Mouse (Mus musculus): Measurements from ENCODE around the gene Pcca. TPM values are rescaled to one million over a fixed set of nuclear protein-coding genes. Genes with fewer than 3 reads are reported as not detected.

Gene Pcca
- total RNA-seq (2012; rRNA removed) = 12.3 and 26.7 TPM in 2 replicates

DNA sequence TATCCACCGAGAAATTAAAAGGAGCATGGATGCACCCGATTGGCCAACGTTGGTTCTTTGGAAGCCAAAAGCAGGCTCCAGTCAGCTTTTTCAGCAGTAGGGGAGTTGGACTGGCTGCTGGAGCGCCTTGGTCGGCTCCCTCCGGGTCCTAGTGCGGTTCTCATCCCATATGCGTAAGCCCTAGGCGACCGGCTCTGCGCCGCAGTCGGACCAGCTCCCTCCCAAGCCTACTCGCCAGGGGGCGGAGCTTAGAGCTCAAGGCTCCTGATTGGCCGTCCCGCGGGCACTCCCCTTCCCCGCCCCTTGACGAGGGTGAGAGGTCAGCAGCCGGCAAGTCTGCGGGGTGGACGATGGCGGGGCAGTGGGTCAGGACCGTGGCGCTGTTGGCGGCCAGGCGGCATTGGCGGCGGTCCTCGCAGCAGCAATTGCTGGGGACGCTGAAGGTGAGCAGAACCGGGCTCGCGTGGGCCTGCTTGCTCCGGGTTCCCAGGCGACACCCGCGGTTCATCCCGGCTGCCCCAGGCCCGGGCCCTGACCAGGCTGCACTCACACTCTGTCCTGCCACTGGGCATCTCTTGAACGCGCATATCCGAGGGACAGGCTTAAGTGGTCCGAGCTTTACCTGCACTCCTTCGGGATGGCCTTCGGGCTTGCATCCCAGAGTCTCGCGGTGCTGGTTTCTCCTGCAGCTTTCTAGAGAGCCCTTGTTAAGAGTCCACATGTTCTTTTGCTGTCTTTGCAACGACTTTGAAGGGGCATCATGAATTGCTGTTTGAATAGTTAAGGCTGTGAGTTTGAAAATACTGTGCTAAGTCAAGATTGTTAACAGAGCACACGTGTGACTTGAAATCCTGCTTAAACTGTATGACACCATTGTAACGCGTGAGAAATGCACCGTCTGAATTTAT is at the start of gene Pcca:
Gene Pcca (plus strand): TSS at position 308 of the 908 bp plus-strand sequence.
- no peak within 1 kb of the TSS for H3K27ac ChIP-seq (ENCODE audit: insufficient read depth, low read depth, low read length, poor library complexity, severe bottlenecking)
- H3K4me3 ChIP-seq (ENCODE audit: insufficient read depth in 1 of 2, low read depth in 1 of 2, low read length in 2 of 2, poor library complexity in 1 of 2, severe bottlenecking in 1 of 2) = peak within 1 kb of the TSS; percentile 79 to 81
- H3K9ac ChIP-seq (ENCODE audit: insufficient read depth, low read depth, low read length, poor library complexity, severe bottlenecking) = peak within 1 kb of the TSS; percentile 53
- no peaks in the 10 kb centered on the region for H3K36me3 ChIP-seq (ENCODE audit: control insufficient read depth, insufficient read depth, low read length, poor library complexity, severe bottlenecking)
- 0 out of 4 replicates have a peak, but pooled peaks cover 0 to 3% of the 10 kb centered on the region in 2 experiments for H3K4me1 ChIP-seq (ENCODE audit: control insufficient read depth in 2 of 2, insufficient read depth in 2 of 2, low read length in 2 of 2, poor library complexity in 1 of 2)
- in situ Hi-C loops (cut with MboI; ENCODE audit: low sequenced_read_pairs in 2 of 2, unreplicated experiment in 2 of 2) = no loop called here
- H3K9me3 ChIP-seq (ENCODE audit: control insufficient read depth, insufficient read depth, low read depth, low read length) = no peaks in the 10 kb centered on the region
- peak; percentile 93 for DNase-seq (ENCODE audit: low read depth, low spot score)
- TF ChIP-seq MAFK (IDR thresholded peaks at IDR 0.05; ENCODE audit: insufficient read depth, low read depth, low read length) (no peak), HCFC1 (IDR thresholded peaks at IDR 0.05; ENCODE audit: borderline replicate concordance, insufficient read depth, low read length) (peak; percentile 36; the same call in 1 of the 2 replicates)

DNA sequence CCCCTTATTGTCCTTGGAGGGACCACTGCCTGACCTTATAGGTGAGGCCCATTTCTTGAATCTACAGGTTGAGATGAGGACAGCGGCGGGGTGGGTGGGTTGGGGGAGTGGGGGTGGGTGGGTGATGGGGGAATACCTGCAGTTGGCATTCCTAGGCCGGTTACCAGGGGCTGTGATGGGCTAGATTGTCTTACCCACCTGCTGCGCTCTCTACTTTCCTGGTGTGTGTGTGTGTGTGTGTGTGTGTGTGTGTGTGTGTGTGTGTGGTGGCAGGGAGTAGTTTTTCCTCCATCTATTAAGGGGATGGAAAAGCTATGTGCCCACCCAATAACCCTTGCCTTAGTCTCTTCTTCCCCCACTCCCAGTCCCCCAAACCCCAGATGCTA is 49.7 kb upstream of the Pcca start:
- no peaks in the 10 kb centered on the region for H3K36me3 ChIP-seq (ENCODE audit: control insufficient read depth, insufficient read depth, low read length, poor library complexity, severe bottlenecking)
- H3K9ac ChIP-seq (ENCODE audit: insufficient read depth, low read depth, low read length, poor library complexity, severe bottlenecking) = no peak overlapping the region
- no peak overlapping the region for H3K27ac ChIP-seq (ENCODE audit: insufficient read depth, low read depth, low read length, poor library complexity, severe bottlenecking)
- no peaks in the 10 kb centered on the region for H3K9me3 ChIP-seq (ENCODE audit: control insufficient read depth, insufficient read depth, low read depth, low read length)
- H3K4me3 ChIP-seq (ENCODE audit: insufficient read depth in 1 of 2, low read depth in 1 of 2, low read length in 2 of 2, poor library complexity in 1 of 2, severe bottlenecking in 1 of 2) = no peak overlapping the region
- no peak for TF ChIP-seq ZNF384 (IDR thresholded peaks at IDR 0.05; ENCODE audit: low read depth, low read length)
- TF ChIP-seq CHD2 (IDR thresholded peaks at IDR 0.05; ENCODE audit: low read depth, low read length) = no peak
- no peak for TF ChIP-seq MAFK (IDR thresholded peaks at IDR 0.05; ENCODE audit: insufficient read depth, low read depth, low read length)
- TF ChIP-seq HCFC1 (IDR thresholded peaks at IDR 0.05; ENCODE audit: borderline replicate concordance, insufficient read depth, low read length) = no peak
- no peak for TF ChIP-seq ZC3H11A (IDR thresholded peaks at IDR 0.05; ENCODE audit: borderline replicate concordance, low read depth, low read length)
- H3K4me1 ChIP-seq (ENCODE audit: control insufficient read depth in 2 of 2, insufficient read depth in 2 of 2, low read length in 2 of 2, poor library complexity in 1 of 2) = peaks cover 0 to 8% of the 10 kb centered on the region in 2 experiments; a peak in 1 of 4 replicates
- DNase-seq (ENCODE audit: low read depth, low spot score) = no peak
- in situ Hi-C loops (cut with MboI; ENCODE audit: low sequenced_read_pairs in 2 of 2, unreplicated experiment in 2 of 2) = no loop called here

DNA sequence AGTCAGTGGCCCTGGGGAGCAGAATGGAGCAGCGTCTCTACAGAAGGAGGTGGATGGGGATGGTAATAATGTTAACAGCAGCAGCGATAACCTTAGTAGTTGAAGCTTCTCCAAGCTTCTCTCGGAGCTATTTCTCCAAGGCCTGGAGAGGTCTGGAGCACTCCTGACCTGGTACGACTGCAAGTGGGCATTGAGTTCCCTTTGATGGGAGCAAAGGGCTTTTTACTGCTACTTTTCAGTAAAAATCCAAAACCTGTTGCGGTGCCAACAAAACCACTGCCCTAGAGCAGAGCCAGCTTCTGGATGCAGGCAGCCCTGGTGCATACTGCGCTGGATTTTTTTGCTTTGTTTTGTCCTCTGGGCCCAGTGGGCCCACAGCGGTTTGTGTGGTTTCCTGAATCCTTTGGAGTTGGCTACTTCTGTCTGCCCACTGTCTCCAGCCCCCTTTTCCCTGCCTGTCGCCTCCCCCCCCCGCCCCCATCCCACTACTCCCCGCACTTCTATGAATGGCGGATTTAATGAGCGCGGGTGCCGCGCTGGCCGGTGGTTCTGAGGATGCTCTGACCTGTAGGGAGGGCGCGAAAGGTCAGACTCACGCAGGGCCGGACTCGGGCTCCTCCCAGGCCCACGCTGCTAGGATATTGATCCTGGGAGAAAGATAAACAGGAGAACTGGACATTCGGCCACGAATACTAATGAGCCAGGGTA is 49.1 kb upstream of the Pcca start:
- TF ChIP-seq CHD2 (IDR thresholded peaks at IDR 0.05; ENCODE audit: low read depth, low read length) = no peak
- TF ChIP-seq HCFC1 (IDR thresholded peaks at IDR 0.05; ENCODE audit: borderline replicate concordance, insufficient read depth, low read length) = no peak
- no peak for TF ChIP-seq ZNF384 (IDR thresholded peaks at IDR 0.05; ENCODE audit: low read depth, low read length)
- TF ChIP-seq MAFK (IDR thresholded peaks at IDR 0.05; ENCODE audit: insufficient read depth, low read depth, low read length) = no peak
- TF ChIP-seq ZC3H11A (IDR thresholded peaks at IDR 0.05; ENCODE audit: borderline replicate concordance, low read depth, low read length) = no peak
- Histone ChIP-seq H3K4me3 (ENCODE audit: insufficient read depth in 1 of 2, low read depth in 1 of 2, low read length in 2 of 2, poor library complexity in 1 of 2, severe bottlenecking in 1 of 2) (no peak overlapping the region), H3K4me1 (ENCODE audit: control insufficient read depth in 2 of 2, insufficient read depth in 2 of 2, low read length in 2 of 2, poor library complexity in 1 of 2) (peaks cover 0 to 8% of the 10 kb centered on the region in 2 experiments; a peak in 1 of 4 replicates), H3K36me3 (ENCODE audit: control insufficient read depth, insufficient read depth, low read length, poor library complexity, severe bottlenecking) (no peaks in the 10 kb centered on the region), H3K9ac (ENCODE audit: insufficient read depth, low read depth, low read length, poor library complexity, severe bottlenecking) (no peak overlapping the region), H3K27ac (ENCODE audit: insufficient read depth, low read depth, low read length, poor library complexity, severe bottlenecking) (no peak overlapping the region), H3K9me3 (ENCODE audit: control insufficient read depth, insufficient read depth, low read depth, low read length) (no peaks in the 10 kb centered on the region)
- in situ Hi-C loops (cut with MboI; ENCODE audit: low sequenced_read_pairs in 2 of 2, unreplicated experiment in 2 of 2) = no loop called here
- DNase-seq (ENCODE audit: low read depth, low spot score) = no peak

DNA sequence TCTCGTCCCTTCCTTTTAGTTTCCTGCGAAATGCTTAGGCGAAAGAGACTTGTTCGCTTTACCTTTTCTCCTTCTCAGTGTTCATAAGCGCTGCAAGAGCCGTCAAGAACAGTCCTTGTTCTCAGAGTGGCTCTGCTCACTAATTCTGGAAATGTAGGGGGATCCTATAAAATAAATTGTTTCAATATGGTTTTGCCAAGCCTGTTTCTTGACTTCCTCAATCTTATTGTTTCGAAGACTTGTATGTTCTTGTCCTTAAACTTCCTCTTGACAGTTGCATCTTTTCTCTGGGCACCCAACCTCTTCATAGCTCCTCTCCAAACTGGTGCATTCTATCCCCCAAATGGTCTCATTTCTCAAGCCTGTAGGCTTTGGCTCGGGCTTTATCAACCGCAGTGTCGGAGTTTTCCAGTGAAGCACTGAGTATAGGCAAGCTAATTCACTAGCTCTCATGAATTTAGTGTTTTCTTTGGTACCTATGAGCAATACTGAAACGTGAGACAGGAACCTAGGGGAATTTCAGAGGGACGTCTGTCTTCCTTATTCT is 48.4 kb upstream of the Pcca start:
- H3K4me1 ChIP-seq (ENCODE audit: control insufficient read depth in 2 of 2, insufficient read depth in 2 of 2, low read length in 2 of 2, poor library complexity in 1 of 2) = peaks cover 0 to 8% of the 10 kb centered on the region in 2 experiments; a peak in 1 of 4 replicates
- no peak overlapping the region for H3K4me3 ChIP-seq (ENCODE audit: insufficient read depth in 1 of 2, low read depth in 1 of 2, low read length in 2 of 2, poor library complexity in 1 of 2, severe bottlenecking in 1 of 2)
- in situ Hi-C loops (cut with MboI; ENCODE audit: low sequenced_read_pairs in 2 of 2, unreplicated experiment in 2 of 2) = no loop called here
- no peak overlapping the region for H3K27ac ChIP-seq (ENCODE audit: insufficient read depth, low read depth, low read length, poor library complexity, severe bottlenecking)
- H3K9me3 ChIP-seq (ENCODE audit: control insufficient read depth, insufficient read depth, low read depth, low read length) = no peaks in the 10 kb centered on the region
- DNase-seq (ENCODE audit: low read depth, low spot score) = no peak
- H3K36me3 ChIP-seq (ENCODE audit: control insufficient read depth, insufficient read depth, low read length, poor library complexity, severe bottlenecking) = no peaks in the 10 kb centered on the region
- no peak overlapping the region for H3K9ac ChIP-seq (ENCODE audit: insufficient read depth, low read depth, low read length, poor library complexity, severe bottlenecking)
- no peak for TF ChIP-seq HCFC1 (IDR thresholded peaks at IDR 0.05; ENCODE audit: borderline replicate concordance, insufficient read depth, low read length)
- no peak for TF ChIP-seq ZNF384 (IDR thresholded peaks at IDR 0.05; ENCODE audit: low read depth, low read length)
- no peak for TF ChIP-seq CHD2 (IDR thresholded peaks at IDR 0.05; ENCODE audit: low read depth, low read length)
- no peak for TF ChIP-seq MAFK (IDR thresholded peaks at IDR 0.05; ENCODE audit: insufficient read depth, low read depth, low read length)
- no peak for TF ChIP-seq ZC3H11A (IDR thresholded peaks at IDR 0.05; ENCODE audit: borderline replicate concordance, low read depth, low read length)

All from ES-E14 (cell line).